Mouse (Mus musculus) hindbrain, postnatal 0 days (tissue): Measurements from ENCODE around the gene Iqcb1. TPM values are rescaled to one million over a fixed set of nuclear protein-coding genes. Genes with fewer than 3 reads are reported as not detected.

Experiments
- ATAC-seq: fragments of 200-750 bp; cut with Nextera tagmentation; 2 replicates; pipeline ENCODE4 v1.8.0; 2017; ENCODE audit warnings: mild to moderate bottlenecking, moderate TSS enrichment, moderate library complexity
- DNase-seq: peaks from one replicate; pipeline ENCODE4 v3.0.0-alpha.2; 2015; ENCODE audit warnings: low spot score
- H3K27ac ChIP-seq: fragments of 300-500 bp; sonication (generic); 2 replicates; pipeline ENCODE4 v1.5.1; 2014; ENCODE audit warnings: mild to moderate bottlenecking
- H3K27me3 ChIP-seq: fragments of 300-500 bp; sonication (generic); 2 replicates; pipeline ENCODE4 v1.6.1; 2014; ENCODE audit warnings: low read length, mixed read lengths; ENCODE audit not compliant: insufficient read depth
- H3K36me3 ChIP-seq: fragments of 300-500 bp; sonication (generic); 2 replicates; pipeline ENCODE4 v1.6.1; 2014; ENCODE audit warnings: low read length, mixed read lengths; ENCODE audit not compliant: insufficient read depth
- H3K4me1 ChIP-seq: fragments of 300-500 bp; sonication (generic); 2 replicates; pipeline ENCODE4 v1.6.1; 2014; ENCODE audit warnings: antibody characterized with exemption, low read length, mixed read lengths; ENCODE audit not compliant: insufficient read depth
- H3K4me2 ChIP-seq: fragments of 300-500 bp; sonication (generic); 2 replicates; pipeline ENCODE4 v1.6.1; 2014; ENCODE audit warnings: low read depth, mild to moderate bottlenecking, low read length, moderate library complexity, mixed read lengths
- H3K4me3 ChIP-seq: fragments of 300-500 bp; sonication (generic); 2 replicates; pipeline ENCODE4 v1.5.1; 2014; ENCODE audit warnings: low read length
- H3K9ac ChIP-seq: fragments of 300-500 bp; sonication (generic); replicated peaks from 2 replicates; pipeline ENCODE4 v1.6.1; 2014; ENCODE audit warnings: mild to moderate bottlenecking, low read length, moderate library complexity, mixed read lengths
- H3K9me3 ChIP-seq: fragments of 300-500 bp; sonication (generic); 2 replicates; pipeline ENCODE4 v1.6.1; 2016; ENCODE audit warnings: low read length, mixed read lengths
- CTCF ChIP-seq: IDR thresholded peaks from 2 replicates; pipeline ENCODE4 v1.5.1; 2016; ENCODE audit warnings: antibody characterized with exemption, control low read depth, low read depth
- WGBS: fragments of 180-500 bp; shearing (Covaris S2); extraction: QIAGEN DNeasy Blood & Tissue Kit; methylation state at CpG from one replicate; pipeline ENCODE4 v1.1.7; 2014; 5-methylcytosine and 5-hydroxymethylcytosine counted together
- polyA plus RNA-seq: library from polyadenylated mRNA; unstranded; fragments of >200 nt; fragmentation: Nextera tagmentation; extraction: Ambion mirVana; gene quantifications from 2 replicates; pipeline ENCODE4 v1.2.1, GENCODE M21; 2015
- total RNA-seq: library from RNA; depleted of rRNA; stranded (reverse); fragments of >200 nt; gene quantifications from 2 replicates; pipeline ENCODE4 v1.2.3, GENCODE M21; 2014

Gene Iqcb1
- total and polyA plus RNA-seq, 2 experiments from 2014 or later: 17.3 to 65.5 TPM

DNA sequence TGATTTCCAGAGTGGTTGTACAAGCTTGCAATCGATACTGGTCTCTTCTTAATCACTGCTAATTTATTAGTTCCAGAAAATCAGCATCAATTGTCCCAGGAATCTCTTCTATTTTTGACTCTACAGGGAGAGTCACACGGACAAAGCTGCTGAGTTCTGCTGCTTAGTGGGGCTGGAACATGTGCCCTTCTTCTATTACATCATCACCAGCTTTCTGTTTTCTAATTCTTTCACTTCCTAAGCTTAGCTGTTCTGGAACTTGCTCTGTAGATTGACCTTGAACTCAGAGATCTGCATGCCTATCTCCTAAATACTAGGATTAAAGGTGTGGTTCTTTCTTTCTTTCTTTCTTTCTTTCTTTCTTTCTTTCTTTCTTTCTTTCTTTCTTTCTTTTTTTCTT is 29.9 kb upstream of the Iqcb1 start:
- no peaks in the 10 kb centered on the region for H3K4me1 ChIP-seq
- DNase-seq: no peak
- no peaks in the 10 kb centered on the region for H3K27me3 ChIP-seq
- ATAC-seq: no peak
- H3K36me3 ChIP-seq: no peaks in the 10 kb centered on the region
- no peak overlapping the region for H3K9ac ChIP-seq
- H3K27ac ChIP-seq: no peak overlapping the region
- 80% methylated on average over 2 of the region's 2 CpGs for WGBS
- no peaks in the 10 kb centered on the region for H3K9me3 ChIP-seq
- no peak for TF ChIP-seq CTCF
- H3K4me2 ChIP-seq: no peak overlapping the region
- no peak overlapping the region for H3K4me3 ChIP-seq

- Histone ChIP-seq H3K27me3 (no peaks in the 10 kb centered on the region), H3K4me1 (no peaks in the 10 kb centered on the region), H3K9me3 (no peaks in the 10 kb centered on the region), H3K36me3 (no peaks in the 10 kb centered on the region), H3K27ac (no peak overlapping the region), H3K4me2 (no peak overlapping the region), H3K4me3 (no peak overlapping the region), H3K9ac (no peak overlapping the region)
- TF ChIP-seq CTCF: 0 out of 2 replicates have a peak, but pooled peaks have one; percentile 19
- no peak for DNase-seq
- no peak for ATAC-seq
- 85% methylated on average over 3 of the region's 3 CpGs for WGBS
Measured at GRCm38 (mm10) chr16:36802361-36802760, 25.8 kb upstream of the Iqcb1 start.

GRCm38 (mm10) chr16:36808616-36809015 is 19.6 kb upstream of the Iqcb1 start:
- H3K27me3 ChIP-seq: no peaks in the 10 kb centered on the region
- no peaks in the 10 kb centered on the region for H3K36me3 ChIP-seq
- no peaks in the 10 kb centered on the region for H3K9me3 ChIP-seq
- H3K4me2 ChIP-seq: no peak overlapping the region
- TF ChIP-seq CTCF: no peak
- H3K27ac ChIP-seq: no peak overlapping the region
- 90% methylated on average over 3 of the region's 3 CpGs for WGBS
- H3K4me1 ChIP-seq: no peaks in the 10 kb centered on the region
- DNase-seq (no peak), ATAC-seq (no peak)
- no peak overlapping the region for H3K4me3 ChIP-seq
- no peak overlapping the region for H3K9ac ChIP-seq

- H3K36me3 ChIP-seq: no peaks in the 10 kb centered on the region
- no peaks in the 10 kb centered on the region for H3K9me3 ChIP-seq
- no peak overlapping the region for H3K27ac ChIP-seq
- H3K27me3 ChIP-seq: no peaks in the 10 kb centered on the region
- no peak for DNase-seq
- 74% methylated on average over 3 of the region's 3 CpGs for WGBS
- H3K9ac ChIP-seq: no peak overlapping the region
- no peaks in the 10 kb centered on the region for H3K4me1 ChIP-seq
- H3K4me3 ChIP-seq: no peak overlapping the region
- no peak for TF ChIP-seq CTCF
- no peak for ATAC-seq
- H3K4me2 ChIP-seq: no peak overlapping the region
Measured at GRCm38 (mm10) chr16:36813680-36814079, 14.5 kb upstream of the Iqcb1 start.

DNA sequence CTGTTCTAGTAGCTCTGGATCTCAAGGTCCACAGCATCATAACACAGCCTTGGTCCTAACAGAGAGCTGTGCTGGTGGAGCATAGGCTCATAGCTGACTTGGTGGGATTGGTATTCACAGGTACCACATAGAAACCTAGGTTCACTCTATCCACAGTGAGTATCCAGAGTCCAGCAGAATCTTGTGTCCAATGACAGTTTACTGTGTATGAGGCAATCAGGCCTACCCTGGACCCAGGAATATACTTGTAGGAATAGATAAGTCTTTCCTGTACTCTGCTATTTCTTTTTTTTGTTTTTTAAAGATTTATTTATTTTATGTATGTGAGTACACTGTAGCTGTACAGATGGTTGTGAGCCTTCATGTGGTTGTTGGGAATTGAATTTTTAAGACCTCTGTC is 11.3 kb upstream of the Iqcb1 start:
- H3K4me1 ChIP-seq: no peaks in the 10 kb centered on the region
- H3K4me2 ChIP-seq: no peak overlapping the region
- H3K27ac ChIP-seq: no peak overlapping the region
- H3K27me3 ChIP-seq: no peaks in the 10 kb centered on the region
- H3K36me3 ChIP-seq: no peaks in the 10 kb centered on the region
- ATAC-seq: peak; percentile 28; the same call in 1 of the 2 replicates
- TF ChIP-seq CTCF: no peak
- H3K9me3 ChIP-seq: no peaks in the 10 kb centered on the region
- no peak overlapping the region for H3K9ac ChIP-seq
- DNase-seq: no peak
- no peak overlapping the region for H3K4me3 ChIP-seq

GRCm38 (mm10) chr16:36817321-36817926 is 10.8 kb upstream of the Iqcb1 start:
- H3K36me3 ChIP-seq: no peaks in the 10 kb centered on the region
- TF ChIP-seq CTCF: peak; percentile 88
- H3K4me2 ChIP-seq: no peak overlapping the region
- peak; percentile 97 for ATAC-seq
- no peaks in the 10 kb centered on the region for H3K27me3 ChIP-seq
- no peak overlapping the region for H3K4me3 ChIP-seq
- no peak overlapping the region for H3K27ac ChIP-seq
- no peaks in the 10 kb centered on the region for H3K9me3 ChIP-seq
- no peak overlapping the region for H3K9ac ChIP-seq
- H3K4me1 ChIP-seq: no peaks in the 10 kb centered on the region
- peak; percentile 94 for DNase-seq
- 16% methylated on average over 7 of the region's 7 CpGs for WGBS

- 59% methylated on average over 6 of the region's 6 CpGs for WGBS
- DNase-seq (no peak), ATAC-seq (no peak)
- H3K9me3 ChIP-seq: no peaks in the 10 kb centered on the region
- H3K27ac ChIP-seq: no peak overlapping the region
- H3K27me3 ChIP-seq: no peaks in the 10 kb centered on the region
- no peak overlapping the region for H3K4me2 ChIP-seq
- no peaks in the 10 kb centered on the region for H3K36me3 ChIP-seq
- no peak overlapping the region for H3K9ac ChIP-seq
- no peak for TF ChIP-seq CTCF
- no peak overlapping the region for H3K4me3 ChIP-seq
- no peaks in the 10 kb centered on the region for H3K4me1 ChIP-seq
Measured at GRCm38 (mm10) chr16:36820016-36820415, 8.2 kb upstream of the Iqcb1 start.
